Mouse (Mus musculus) lung, postnatal 4 days (tissue): ENCODE data around the gene Pgbd1.
A peak's percentile ranks its signal among the peaks of the same experiment; 100 is the strongest.
"Not testable (repeated sequence)": the region's sequence is repeated elsewhere in the genome, so short reads cannot be mapped to it uniquely, and the experiment has no call there.

Experiments
- DNase-seq, 2 experiments: peaks; one replicate each; pipeline ENCODE4 v3.0.0; 2021

The Pgbd1 gene

GRCm38 (mm10) chr13:21440503-21441206 is at the start of gene Pgbd1:
TSS of gene Pgbd1 (minus strand) at chr13:21441058.
- DNase-seq: peak; percentile 70 to 77

GRCm38 (mm10) chr13:21486881-21487280 is 46.0 kb upstream of the Pgbd1 start:
- DNase-seq: no peak

GRCm38 (mm10) chr13:21478759-21479670 is 38.2 kb upstream of the Pgbd1 start, which contains the start of the genes Zkscan4 and Gm10065:
TSS of gene Zkscan4 (plus strand) at chr13:21478907.
TSS of gene Gm10065 (minus strand) at chr13:21479441.
- DNase-seq: peak; percentile 71 to 74

GRCm38 (mm10) chr13:21472427-21472826 is 31.6 kb upstream of the Pgbd1 start:
- no peak for DNase-seq

- no peak for DNase-seq
Observed at GRCm38 (mm10) chr13:21469097-21469496, 28.2 kb upstream of the Pgbd1 start.

GRCm38 (mm10) chr13:21468061-21469019 is 27.5 kb upstream of the Pgbd1 start, which contains the start of gene Nkapl:
TSS of gene Nkapl (minus strand) at chr13:21468509.
- peak; percentile 86 to 91 for DNase-seq

GRCm38 (mm10) chr13:21467336-21467735 is 26.5 kb upstream of the Pgbd1 start:
- DNase-seq: no peak

- not testable (repeated sequence) for DNase-seq
Observed at GRCm38 (mm10) chr13:21462516-21462915, 21.7 kb upstream of the Pgbd1 start.

- DNase-seq: peak; percentile 28 to 53
Observed at GRCm38 (mm10) chr13:21456347-21456746, 15.5 kb upstream of the Pgbd1 start.

GRCm38 (mm10) chr13:21454133-21454532 is 13.3 kb upstream of the Pgbd1 start:
- DNase-seq: no peak

- peak; percentile 85 to 86 for DNase-seq
Observed at GRCm38 (mm10) chr13:21453449-21453848, 12.6 kb upstream of the Pgbd1 start, which contains the start of gene Zscan26. TSS of gene Zscan26 (minus strand) at chr13:21453730.

GRCm38 (mm10) chr13:21453042-21453441 is 12.2 kb upstream of the Pgbd1 start:
- no peak for DNase-seq

GRCm38 (mm10) chr13:21447856-21448614 is 7.2 kb upstream of the Pgbd1 start:
- DNase-seq: peak; percentile 32 to 55

GRCm38 (mm10) chr13:21446796-21447195 is 5.9 kb upstream of the Pgbd1 start:
- no peak for DNase-seq

GRCm38 (mm10) chr13:21441207-21441572 is 332 bp upstream of the Pgbd1 start:
- DNase-seq: no peak

- DNase-seq: no peak
Observed at GRCm38 (mm10) chr13:21435476-21435875, 5.4 kb downstream of the Pgbd1 start.

- no peak for DNase-seq
Observed at GRCm38 (mm10) chr13:21427631-21428030, 13.2 kb downstream of the Pgbd1 start.

GRCm38 (mm10) chr13:21423301-21423700 is 17.6 kb downstream of the Pgbd1 start:
- DNase-seq: no peak

GRCm38 (mm10) chr13:21418865-21419264 is 22.0 kb downstream of the Pgbd1 start:
- DNase-seq: no peak

- DNase-seq: no peak
Observed at GRCm38 (mm10) chr13:21417298-21418010, 23.4 kb downstream of the Pgbd1 start.

GRCm38 (mm10) chr13:21415750-21416149 is 25.1 kb downstream of the Pgbd1 start:
- no peak for DNase-seq
